Mouse (Mus musculus) spleen, postnatal 36 days (tissue): ENCODE data around the gene Frrs1l.

Experiments used
- DNase-seq, 2 experiments: peaks; one replicate each; pipeline ENCODE4 v3.0.0; 2022; ENCODE audit warnings: low spot score in 2 of 2, mixed read lengths in 1 of 2

Gene Frrs1l

DNA sequence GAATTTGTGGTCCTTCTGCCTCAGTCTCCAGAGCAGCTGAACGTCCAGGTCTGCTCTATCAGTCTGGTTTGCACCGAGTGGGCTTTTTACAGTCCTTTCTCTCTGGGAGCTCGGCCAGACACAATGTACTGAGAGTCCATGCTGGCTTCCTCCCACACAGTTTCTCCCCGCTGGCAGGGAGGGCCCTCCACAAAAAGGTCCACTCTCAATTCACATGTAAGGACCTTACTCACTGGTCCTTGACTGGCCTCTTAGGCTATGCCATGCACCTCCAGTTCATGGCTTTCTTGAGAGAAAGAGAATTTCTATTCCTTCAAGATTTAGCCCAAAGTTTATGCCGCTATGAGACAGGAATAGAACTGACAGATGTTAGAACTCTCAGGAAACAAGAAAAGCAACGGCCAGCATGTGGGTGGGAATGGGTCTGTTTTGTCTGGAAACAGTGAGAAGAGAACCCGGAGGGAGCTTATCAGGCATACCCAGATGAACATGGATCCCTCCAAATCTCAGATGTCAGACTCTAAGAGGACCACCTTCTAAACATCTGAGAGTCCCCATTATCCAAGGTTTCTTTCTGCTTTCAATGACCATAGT, 24.5 kb downstream of the Frrs1l start:
- no peak for DNase-seq

DNA sequence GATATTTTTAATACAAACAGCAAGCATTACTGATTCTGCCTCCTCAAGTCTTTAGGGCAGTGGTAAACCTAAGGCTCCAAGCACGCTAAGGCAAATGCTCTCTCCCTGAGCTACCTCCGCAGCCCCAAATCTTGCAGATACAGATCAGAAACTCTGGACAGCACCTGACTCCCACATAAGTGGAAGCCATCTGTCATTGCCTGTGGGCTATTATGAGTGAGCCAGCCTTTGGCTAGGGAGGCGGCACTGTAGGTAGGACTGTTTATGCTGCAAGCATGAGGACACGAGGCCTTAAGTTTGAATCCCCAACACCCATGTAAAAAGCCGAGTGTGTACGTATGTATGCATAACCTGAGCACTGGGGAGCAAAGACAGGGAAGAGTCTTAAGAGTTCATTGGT, 26.5 kb downstream of the Frrs1l start:
- no peak for DNase-seq

DNA sequence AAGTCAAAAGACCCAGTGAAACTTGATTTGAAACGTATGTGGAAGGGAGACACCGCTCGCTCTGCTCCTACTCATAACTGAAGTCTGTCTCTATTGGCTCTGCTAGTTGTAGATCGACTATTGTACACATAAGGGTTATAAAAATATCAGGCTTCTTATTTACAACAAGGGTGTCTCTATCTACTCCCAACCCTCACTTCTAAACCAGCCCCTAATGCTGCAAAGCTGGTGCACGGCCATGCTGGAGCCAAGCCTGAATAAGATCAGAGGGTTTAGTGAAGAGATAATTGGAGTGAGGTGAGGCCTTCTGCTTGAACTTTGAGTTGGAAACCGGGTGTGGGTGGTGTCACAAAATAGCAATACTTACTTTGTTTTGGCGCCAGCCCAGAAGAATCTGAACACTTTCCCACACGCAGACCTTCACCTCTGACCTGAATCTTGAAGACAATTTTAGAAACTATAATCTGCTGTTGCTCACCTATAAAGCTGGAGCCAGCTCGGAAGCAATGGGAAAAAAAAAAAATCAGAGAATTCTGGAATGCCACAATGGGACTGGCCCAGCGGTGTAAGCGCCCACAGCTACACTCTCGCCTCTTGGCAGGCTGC, 28.8 kb downstream of the Frrs1l start:
- DNase-seq, result no peak

DNA sequence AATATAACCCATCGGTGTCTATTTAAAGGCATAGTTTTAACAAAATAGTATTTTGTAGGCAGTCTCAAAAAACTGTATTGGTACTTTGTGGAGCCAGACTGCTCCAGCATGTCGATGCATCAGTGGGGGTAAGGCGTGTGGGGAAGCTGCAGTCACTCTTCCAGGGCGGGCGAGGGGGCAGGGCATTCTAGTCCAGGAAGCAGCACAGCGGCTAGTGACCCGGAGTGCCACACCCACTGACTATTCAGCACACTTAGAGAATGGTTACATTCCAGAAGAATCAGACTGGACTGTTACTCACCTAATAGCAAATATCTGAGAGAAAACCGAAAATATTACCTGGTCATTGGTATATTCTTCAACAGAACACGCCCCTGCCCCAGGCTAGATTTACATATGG, 32.7 kb downstream of the Frrs1l start:
- DNase-seq, result no peak

DNA sequence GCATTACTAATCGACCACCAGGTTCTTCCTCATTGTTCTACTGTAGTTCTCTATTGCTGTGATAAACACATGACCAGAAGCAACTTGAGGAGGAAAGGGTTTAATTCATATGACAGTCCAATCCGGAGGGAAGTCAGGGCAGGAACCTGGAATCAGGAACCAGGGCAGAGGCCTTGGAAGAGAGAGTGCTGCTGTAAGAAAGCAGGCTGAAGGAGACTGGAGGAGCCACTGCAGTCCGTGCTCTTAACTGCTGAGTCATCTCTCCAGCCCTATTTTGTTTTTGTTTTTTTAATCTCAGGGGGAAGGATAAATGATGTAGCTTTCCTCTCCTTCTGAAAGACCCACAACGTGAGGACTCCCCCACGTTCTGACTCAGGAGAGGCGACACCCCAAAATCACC, 37.0 kb downstream of the Frrs1l start:
- no peak for DNase-seq

DNA sequence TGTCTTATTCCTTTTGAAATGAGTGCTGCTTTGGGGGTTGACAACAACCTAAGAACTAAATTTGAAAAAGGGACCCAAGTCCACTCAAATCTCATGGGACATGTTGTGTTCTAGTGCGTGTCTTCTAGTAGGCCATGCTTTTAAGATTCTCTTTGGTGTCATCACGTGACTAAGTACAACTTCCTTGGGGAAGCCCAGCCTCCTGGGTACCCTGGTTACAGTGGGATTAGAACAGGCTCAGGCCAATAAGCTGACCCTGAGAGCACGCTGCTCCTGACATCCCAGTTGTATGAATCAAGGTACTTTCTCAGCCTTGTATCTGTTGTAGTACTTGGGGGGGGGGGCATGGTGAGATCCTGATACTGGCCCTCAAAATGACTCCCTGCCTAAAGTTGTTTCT, 38.5 kb downstream of the Frrs1l start:
- no peak for DNase-seq

DNA sequence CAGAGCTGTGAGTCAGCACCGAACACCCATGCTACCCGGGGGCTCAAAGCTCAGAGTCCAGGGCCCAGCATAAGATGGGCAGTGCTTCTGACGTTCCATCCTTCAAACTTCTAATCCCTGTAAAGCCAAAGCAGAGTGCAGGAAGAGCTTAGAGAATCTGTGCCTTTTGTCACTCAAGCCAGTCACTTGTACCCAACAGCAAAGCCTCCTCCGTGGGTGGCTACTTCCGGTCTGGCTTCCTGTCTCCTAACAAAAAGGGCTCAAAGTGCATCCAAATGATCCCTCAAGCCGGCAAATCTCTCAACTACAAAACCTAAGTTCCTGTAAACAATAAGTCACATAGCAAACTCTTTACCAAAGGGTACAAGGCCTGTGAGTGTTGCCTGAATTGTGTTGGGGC, 40.7 kb downstream of the Frrs1l start:
- peak; percentile 7 to 8 for DNase-seq

DNA sequence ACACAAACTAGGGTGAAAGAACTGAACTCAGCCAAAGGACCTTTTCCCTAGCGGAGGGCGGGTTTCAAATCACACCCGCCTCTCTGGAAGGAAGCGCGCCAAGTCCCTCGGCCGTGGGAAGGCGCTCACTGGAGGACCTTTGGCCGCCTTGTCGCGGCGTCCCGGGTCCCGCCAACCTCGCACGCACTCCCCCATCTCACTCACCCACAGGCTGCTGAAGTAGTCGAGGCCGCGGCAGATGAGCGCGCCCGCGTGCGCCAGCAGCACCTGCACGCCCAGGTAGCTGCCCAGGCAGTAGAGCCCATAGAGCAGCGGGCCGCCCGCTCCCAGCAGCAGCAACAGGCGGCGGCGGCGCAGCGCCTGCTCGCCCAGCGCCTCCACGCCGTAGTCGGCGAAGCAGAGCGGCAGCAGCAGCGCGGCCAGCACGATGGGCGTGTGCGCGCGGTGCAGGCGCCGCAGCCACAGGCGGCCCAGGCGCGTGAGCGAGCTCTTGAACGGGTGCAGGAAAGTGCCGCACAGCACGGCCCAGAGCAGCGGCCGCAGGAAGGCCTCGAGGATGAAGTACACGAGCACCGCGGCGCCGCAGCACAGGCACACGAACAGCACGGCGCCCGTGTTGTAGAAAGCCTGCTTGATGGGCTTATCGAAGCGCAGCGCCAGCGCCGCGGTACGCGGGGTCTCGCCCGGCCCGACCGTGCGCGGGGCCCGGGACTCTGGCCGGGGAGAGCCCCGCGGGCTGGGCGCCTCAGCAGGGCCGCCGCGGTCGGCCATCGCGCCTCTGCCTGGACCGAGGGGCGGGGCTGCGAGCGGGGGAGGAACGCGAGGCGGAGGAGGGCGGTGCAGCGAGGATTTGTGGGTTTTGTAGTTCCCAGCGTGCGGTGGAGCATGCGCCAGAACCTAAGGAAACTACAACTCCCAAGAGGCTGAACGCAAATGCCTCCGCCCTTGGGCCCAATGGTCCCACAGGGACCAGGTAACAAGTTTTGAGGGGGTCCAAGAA, 43.2 kb downstream of the Frrs1l start, which contains the start of gene Tmem245:
Gene Tmem245 (minus strand): TSS at position 797 of the 1,000 bp plus-strand sequence.
- DNase-seq, result peak; percentile 92 to 93

DNA sequence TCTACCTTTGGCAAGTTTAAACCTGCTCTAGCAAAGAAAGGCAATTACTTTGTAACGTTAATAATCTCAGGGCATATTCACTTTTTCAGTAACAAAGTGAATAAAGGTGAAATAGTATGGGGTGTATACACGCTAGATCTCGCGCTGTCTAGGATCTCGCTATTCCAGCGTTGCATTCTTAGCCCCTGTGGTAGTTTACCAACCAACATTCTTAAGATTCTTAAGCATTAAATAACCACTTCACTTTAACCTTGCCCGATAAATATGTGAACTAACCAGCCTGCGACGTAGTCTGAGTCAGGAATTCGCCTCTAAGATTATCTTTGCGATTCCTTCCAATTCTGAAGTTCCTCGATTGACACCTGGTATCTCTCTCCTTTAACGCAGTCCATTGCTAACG, 44.0 kb downstream of the Frrs1l start:
- DNase-seq, result no peak

DNA sequence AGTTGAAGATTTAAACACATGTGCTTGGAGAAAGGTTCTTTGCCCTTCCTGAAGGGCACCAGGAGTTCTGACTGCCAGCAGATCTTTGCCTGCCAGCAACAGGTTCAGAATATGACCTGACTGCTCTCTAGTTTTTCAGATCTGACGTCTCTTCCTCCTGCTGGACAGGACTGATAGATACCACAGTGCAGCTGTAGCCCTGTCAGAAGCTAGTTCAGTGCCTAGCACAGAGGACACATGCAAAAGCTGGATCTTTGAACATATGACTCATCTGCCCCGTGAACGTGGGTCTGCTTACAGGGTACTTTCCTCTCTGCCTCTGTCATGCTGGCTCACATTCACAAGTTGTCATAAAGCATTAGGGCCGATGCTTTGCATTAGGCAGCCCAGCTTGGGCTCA, 45.9 kb downstream of the Frrs1l start:
- DNase-seq, result no peak

DNA sequence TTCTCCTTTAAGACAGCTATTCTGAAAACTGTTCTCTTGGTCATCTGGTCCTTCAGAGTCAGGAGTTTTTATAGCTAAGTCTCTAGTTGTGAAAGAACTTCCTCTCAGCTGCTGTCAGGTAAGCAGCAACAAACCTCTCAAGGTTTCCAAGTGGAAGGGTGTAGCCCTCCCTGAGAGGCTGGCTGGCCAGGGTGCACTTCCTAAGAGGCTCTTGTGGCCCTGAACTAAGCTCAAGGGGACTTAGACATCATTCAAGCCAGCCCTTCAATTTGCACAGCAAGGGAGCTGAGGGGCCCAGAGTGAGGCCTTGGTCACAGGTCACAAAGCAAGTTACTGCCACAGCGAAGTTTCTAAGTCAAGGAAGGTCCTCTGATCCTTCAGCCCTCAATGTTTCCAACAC, 46.9 kb downstream of the Frrs1l start:
- DNase-seq, result no peak

DNA sequence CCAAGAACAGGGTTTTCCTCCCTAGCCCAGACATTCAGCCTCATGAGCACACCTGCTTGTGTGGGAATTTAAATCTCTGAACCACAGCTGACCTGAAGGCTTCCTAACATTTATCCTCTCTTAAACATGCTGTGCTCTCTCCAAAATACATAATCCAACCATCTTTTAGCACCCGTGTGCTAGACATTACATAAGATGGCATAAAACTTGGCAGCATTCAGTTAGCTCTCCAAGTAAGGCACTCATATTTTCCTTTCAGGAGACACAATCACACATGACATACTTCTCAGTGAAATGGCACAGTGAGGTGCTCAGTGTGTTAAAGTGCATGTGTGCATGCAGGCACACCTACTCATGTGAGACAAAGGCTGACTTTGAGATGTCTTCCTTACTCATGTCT, 47.6 kb downstream of the Frrs1l start:
- no peak for DNase-seq

DNA sequence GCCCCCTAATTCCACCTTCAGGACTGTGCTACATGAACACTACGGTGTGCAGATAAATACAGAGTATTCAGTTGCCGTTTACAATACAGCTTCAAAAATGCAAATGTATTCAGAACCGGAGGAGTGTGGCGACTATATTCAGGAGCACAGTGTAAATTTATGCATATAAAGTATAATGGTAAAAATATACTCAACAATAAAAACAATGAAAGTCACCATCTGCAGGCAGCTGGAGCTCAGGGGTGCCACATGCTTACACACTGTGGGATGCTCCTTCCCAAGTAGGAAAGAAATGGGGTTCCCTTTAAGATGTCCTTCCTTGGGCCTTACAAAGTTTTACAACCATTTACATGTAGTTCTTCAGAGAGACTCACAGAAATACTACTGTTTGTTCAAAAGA, 48.7 kb downstream of the Frrs1l start:
- DNase-seq, result no peak

DNA sequence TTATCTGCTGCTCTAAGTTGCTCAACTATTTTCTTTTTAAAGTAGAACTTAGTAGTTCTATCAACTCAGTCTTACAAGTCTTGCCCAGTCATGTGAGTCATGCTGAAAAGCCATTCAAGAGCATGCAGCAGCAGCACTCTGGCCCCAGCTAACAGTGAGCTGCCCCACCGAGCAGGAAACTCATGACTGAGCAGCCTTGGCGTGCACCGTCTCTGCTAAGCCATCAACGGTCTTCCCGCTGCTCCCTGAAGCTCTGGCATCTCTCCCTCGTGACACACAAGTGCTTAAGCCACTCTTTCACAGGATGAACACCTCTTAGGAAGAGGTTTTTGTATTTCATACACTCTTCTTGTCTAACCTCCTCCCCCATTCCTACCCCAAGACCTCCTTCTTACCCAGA, 53.1 kb downstream of the Frrs1l start:
- DNase-seq, result no peak

DNA sequence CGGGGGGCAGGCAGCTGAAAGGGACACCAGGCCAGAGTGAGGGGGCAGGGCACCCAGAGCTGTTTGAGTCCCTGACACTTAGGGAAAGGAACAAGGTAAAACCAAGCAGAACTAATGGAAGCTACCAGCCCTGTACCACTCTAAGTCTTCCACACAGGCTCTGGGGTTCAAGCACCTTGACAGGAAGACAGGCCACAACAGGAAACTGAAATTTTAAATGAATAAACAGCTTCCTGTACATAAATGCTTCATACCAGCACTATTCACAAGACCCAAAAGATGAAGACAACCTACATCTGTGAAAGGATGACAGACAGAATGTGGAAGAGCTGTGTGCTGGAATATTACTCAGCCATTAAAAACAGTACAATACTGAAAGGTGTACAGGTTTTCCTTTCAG, 54.9 kb downstream of the Frrs1l start:
- no peak for DNase-seq

DNA sequence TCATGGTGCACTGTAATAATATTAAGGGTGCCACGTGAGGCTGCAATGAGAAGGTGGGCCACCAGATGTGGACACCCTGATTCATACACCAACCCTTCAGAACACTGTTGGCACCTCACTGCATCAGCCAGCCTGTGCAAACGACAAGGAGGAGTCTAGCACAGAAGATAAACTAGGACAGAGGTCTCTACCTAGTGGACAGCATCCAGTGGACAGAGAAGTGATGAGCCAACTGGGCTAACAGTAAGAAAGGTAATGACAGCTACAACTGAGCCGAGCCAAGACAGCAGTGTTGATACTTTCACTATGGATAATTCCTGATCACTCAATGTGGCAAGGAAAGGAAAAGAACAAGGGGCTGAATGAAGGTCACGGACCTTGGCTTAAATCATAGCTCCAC, 57.0 kb downstream of the Frrs1l start:
- DNase-seq, result no peak

DNA sequence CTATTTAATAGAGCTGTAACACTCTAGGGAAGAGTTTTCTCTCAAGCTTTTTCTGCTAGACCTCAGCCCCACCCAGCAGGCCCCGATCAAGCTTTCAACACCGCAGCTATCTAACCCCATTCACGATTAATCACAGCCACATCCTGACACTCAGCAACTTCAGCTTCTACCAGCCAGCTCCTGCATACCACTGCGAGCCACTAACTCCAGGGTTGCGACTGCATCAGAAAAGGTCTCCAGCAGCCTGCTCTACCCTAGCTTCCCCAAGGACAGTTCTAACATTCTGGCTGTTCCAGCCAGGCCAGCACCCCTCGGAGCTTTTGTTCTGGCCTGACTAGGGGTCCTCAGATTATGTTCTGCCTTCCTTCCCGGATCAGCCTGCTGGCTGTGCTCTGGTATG, 58.1 kb downstream of the Frrs1l start:
- no peak for DNase-seq

DNA sequence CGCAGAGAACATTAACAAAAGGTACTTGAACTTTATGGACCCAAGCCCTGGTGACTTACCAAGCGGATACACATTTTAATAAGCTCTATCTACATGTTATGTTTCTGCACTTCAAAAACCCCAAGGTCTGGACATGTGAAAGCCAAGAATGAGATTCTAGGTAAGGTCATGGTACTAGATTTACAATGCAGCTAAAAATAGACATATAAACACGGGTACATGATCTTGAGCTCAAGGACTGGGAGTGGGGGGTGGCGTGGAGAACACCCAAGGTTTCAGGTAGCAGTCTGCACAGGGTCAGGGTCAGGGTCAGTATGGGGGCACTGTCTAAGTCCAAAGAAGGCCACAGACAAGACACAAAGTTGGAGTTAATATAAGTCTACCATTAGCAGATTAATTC, 59.9 kb downstream of the Frrs1l start:
- DNase-seq, result no peak

DNA sequence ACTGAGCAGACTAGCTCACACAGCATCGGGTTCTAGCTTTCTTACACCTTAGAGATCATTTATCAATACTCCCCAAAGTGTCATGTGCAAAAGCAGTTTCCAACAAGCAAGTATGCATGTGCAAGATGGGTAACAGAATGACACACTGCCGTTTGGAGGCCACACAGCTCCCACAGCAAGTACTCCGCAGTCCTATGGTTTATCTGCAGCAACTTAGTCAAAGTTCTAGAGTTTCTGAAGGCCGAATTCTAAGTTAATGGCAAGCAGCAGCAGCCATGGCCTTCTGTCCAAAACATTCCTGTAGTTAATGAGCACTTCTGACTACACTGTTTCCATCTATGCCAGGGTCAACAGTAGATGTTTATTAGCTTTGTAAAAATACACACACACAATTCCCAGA, 63.2 kb downstream of the Frrs1l start:
- DNase-seq, result no peak

DNA sequence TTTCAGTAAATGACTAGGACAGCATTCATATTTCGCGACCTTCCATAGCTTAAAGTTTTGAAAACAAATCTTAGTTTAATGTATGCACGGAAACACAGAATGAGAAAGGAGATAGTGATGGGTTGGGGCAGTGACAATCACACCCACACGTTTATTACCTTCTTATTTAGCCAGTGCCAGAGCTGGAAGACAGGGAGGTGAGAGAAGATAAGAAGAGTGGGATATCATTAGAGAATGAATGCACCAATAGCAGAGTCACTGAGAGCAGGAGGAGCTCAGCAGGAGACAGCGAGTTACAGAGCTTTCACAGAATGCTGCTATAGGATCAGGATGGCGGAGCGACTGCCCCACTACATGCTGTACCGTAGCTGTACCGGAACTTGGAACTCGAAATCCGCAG, 68.0 kb downstream of the Frrs1l start:
- DNase-seq, result no peak

DNA sequence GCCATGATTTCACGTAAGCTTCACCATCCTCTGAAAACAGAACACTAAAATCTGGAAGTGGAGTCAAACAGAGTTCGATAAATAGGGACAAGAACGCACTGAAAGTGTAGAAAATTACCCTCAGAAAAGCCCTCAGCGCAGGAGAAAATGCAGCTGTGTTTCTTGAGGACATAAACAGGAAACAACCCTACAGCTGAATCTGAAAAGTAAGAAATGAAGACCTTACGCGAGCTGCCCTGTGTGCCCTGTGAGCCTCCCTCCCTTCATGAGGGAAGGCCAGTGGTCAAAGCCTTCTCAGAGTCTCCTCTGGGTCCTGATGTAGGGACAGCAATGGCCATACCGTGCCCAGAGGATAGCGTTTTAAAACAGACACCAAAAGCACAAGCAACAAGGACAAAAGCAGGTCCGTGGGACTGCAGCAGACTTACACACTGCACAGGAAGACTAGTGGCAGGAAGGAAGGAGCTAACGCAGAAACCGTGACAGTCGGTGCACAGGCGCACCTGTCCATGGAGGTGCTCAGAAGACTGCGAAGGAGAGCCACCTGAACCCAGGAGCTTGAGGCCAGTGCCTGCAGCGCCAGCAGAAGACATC, 74.4 kb downstream of the Frrs1l start:
- DNase-seq, result peak; percentile 48 to 62

DNA sequence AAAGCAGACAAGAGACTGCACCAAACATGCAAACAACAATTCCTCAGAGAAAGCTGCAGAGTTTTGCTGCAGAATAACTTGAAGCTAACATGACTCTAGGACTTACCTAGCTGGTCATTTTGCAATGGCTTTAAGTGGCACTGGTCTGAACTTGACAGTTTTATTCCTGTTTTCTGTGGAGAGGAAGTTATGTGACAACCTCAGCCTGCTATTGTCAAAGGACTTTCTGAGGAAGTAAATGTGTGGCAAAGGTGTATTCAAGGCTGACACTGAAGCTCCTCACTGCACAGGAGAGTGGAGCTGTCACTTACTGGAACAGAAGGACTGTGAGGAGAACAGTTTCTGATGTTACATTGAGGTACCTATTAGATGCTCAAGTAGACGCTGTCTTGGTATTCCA, 75.4 kb downstream of the Frrs1l start:
- peak in 1 of 2 experiments; percentile 14 for DNase-seq
